Mouse (Mus musculus): ENCODE results near the gene Il1rapl2.
"Not testable (repeated sequence)": the region's sequence is repeated elsewhere in the genome, so short reads cannot be mapped to it uniquely, and the experiment has no call there.

Il1rapl2 gene

DNA sequence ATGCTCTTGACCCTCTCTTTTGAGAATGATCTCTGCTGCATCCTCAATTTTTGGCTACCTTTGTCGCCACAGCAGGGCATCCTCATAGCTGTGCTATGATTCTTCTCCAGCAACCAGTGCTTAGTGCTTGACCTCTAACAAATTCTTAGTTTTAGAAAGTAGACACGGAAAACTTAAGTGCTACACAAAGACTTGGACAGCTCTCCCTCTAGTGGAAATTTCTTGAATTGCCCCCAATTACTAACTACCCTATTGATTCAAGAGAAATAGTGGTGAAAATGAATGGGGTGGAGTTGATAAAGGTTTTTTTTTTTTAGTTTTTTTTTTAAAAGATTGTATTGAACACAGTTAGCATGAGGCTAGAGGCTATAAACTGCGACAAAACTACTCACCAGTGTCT is 599.7 kb downstream of the Il1rapl2 start:
- DNase-seq (ENCODE audit: low spot score): no peak

DNA sequence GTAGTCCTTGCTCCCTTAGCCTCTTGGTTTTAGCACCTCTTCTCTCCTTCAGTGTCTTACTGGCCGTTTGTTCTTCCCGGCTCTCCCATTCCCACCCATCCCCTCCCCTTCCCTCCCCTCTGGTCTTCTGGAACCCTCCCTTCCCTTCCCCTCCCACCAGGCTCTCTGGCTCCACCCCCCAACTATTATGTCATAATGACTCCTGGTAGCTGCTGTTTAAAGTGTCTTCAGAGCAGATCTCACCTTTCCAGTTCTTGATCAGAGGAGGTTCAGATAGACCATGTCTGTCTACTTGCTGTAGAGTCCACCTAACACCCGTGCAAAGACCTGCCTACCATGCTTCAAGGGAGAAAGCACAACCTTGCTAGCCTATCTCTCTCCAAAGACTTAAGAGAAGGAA is 639.1 kb downstream of the Il1rapl2 start, which contains the start of gene Tex13a:
Gene Tex13a, minus strand, starts transcription at position 101 of the 400 bp plus-strand sequence.
- DNase-seq (ENCODE audit: low spot score): no peak

DNA sequence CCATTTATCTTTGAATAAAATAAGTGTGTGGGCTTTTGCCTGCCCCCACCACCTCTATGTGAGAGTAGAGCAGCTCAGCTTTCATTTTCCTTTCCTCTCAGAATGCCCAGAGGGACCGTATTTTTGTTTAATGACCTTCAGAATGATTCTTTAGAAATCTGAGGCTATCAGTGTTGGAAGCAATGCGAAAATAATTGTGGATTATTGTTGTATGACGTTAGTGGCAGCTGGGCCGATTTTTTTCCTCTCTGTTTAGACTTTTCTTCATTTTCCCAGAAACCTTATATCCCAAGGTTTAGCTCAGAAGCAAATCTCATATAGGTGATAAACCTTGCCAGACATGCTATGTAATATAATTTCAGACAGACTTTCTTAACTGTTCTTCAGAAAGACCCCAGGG is 664.2 kb downstream of the Il1rapl2 start:
- DNase-seq (ENCODE audit: low spot score): no peak

GRCm38 (mm10) chrX:138348736-138349135 is 778.3 kb downstream of the Il1rapl2 start:
- DNase-seq (ENCODE audit: low spot score): not testable (repeated sequence)

- no peak for DNase-seq (ENCODE audit: low spot score)
Observed at GRCm38 (mm10) chrX:138433794-138434193, 863.4 kb downstream of the Il1rapl2 start.

GRCm38 (mm10) chrX:138437939-138438338 is 867.5 kb downstream of the Il1rapl2 start:
- no peak for DNase-seq (ENCODE audit: low spot score)

DNA sequence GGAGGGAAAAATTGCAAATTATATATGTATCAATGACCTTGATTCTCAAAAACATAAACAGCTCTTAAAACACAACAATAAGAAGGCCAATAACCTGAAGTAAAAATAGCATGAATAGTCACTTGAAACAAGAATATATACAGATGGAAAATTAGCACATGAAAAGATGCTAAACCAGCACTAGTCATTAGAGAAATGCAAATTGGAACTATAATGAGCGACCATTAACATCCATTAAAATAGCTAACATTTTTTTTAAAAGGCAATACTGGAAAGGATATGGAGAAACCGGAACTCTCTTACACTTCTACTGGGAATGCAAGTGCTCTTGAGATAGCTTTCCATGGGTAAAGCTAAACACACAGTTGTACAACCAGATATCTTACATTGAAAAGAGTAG is 879.4 kb downstream of the Il1rapl2 start:
- DNase-seq (ENCODE audit: low spot score): no peak

- no peak for DNase-seq (ENCODE audit: low spot score)
Observed at GRCm38 (mm10) chrX:138478488-138478887, 908.1 kb downstream of the Il1rapl2 start.

DNA sequence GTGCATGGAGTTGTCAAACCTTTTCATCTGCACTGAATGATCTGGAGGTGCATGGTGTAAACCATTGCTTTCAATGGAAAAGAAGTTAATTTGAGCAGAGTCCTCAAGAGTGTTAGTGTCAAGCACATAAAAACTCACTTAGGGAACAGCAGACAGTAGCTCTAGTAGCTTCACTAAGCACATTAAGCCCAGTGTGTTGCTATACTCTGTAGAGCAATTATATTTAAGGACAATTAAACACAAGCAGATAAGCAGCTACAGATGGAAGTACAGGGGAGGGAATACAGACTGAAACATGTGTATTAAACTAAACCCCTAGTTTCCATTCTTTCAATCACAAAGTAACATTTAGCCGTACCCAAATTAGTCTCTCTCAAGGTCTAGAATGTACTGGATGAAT is 930.1 kb downstream of the Il1rapl2 start:
- DNase-seq (ENCODE audit: low spot score): no peak

DNA sequence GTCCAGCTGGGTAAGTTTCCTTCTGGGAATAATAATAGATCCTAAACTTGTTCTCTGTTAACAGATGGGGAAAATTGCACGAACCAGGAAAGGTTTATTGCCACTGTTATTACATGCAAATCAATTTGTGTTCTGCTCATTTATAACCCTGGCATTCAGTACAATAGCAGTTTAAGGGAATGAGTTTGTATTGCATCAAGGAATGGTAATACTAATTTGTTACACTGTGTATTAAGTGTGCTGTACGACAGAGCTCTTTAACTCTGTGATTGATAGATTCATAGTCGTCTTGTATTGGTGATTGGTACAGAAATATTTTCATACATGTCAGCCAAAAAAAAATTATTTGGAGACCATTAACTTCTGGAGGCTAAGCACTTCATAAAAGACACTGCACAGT is 934.6 kb downstream of the Il1rapl2 start:
- no peak for DNase-seq (ENCODE audit: low spot score)

GRCm38 (mm10) chrX:138620106-138620505 is 1049.7 kb downstream of the Il1rapl2 start:
- DNase-seq (ENCODE audit: low spot score): no peak

DNA sequence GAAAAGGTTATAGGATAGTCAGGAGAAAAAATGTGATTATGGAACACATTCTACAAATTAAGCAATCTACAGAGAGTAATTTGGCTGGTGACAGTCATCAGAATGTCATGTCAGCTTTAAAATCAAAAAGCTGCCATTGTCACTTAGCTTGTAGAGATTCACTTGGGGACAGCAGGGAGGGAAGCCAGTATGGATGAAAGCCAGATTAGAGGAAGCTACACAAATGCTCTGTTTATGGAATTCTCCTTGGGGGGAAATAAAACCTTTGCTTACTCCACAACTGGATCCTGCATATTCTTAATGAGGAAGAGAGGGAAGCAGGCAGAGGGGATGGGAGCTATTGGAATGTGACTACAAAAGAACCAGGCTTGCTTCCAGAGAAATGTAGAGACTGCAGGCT is 1054.9 kb downstream of the Il1rapl2 start:
- no peak for DNase-seq (ENCODE audit: low spot score)

- no peak for DNase-seq (ENCODE audit: low spot score)
Observed at GRCm38 (mm10) chrX:138722372-138722771, 1152.0 kb downstream of the Il1rapl2 start.

DNA sequence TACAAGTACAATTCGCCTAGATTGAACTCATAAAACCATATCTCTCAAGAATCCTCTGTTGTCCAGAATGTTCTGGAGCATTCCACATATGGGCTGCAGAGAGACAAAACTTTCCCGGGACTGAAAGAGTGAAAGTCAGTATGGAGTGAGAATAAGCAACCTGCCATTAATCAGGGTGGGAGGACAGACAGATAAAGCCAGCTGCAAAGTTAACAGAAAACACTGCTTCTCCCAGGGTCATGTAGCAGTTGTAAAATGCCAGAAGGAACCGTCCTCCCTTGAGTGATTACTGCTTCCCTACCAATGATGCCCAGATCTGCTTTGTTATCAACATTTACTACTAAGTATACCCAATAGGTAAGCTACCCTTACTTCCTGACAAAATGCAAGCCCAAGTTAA is 1230.5 kb downstream of the Il1rapl2 start:
- no peak for DNase-seq (ENCODE audit: low spot score)

DNA sequence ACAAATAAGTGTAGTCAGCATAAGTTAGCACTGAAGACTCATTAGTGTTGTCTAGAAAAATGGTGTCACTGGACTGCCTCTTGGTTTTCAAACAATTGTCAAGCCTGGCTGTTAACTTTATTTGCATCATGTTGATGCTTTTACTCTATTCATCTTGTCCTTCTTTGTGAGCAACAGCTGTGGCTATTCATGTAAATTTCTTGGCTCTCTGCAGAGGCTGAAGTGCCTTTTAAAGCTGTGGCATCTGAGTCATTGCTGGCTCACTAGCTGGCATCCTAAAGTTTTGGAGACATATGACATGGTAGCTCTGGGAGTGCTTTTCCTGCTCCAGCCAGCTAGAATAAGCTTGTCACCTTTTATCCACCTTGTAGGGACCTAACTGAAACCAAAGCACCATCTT is 1261.5 kb downstream of the Il1rapl2 start:
- DNase-seq (ENCODE audit: low spot score): no peak

DNA sequence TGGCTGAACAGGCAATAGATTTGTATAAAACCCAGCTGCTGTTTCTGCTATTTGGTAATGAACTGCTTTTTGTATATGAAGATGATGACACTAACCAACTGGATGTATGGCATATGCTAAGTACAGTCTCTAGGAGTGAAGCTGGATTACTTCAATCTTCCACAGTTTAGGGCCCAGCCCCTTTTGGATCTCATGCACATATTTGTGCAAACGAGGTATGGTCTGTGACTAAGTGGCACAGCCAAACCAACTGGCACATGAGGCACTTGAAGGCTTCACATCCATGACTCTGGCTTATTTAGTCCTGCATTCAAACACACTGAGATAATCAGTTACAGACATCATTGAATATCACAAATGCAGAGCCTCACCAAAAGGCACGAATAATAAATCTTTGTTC is 1263.5 kb downstream of the Il1rapl2 start:
- no peak for DNase-seq (ENCODE audit: low spot score)

GRCm38 (mm10) chrX:138838381-138838780 is 1268.0 kb downstream of the Il1rapl2 start:
- no peak for DNase-seq (ENCODE audit: low spot score)

All from yolk sac, embryonic 10.5 days (tissue).